Mouse (Mus musculus) gastrocnemius, adult 2 months (tissue): ENCODE data around the gene Sbf2. TPM values are rescaled to one million over a fixed set of nuclear protein-coding genes. Genes with fewer than 3 reads are reported as not detected.

Experiments used
- DNase-seq: peaks from one replicate; pipeline ENCODE4 v3.0.0; 2022
- H3K27ac ChIP-seq: fragments of 200-600 bp; 2 replicates; pipeline ENCODE4 v1.8.1; 2022; ENCODE audit warnings: mild to moderate bottlenecking
- H3K4me3 ChIP-seq: fragments of 200-600 bp; 2 replicates; pipeline ENCODE4 v1.8.1; 2022; ENCODE audit warnings: mild to moderate bottlenecking, moderate library complexity
- CTCF ChIP-seq: fragments of 200-600 bp; IDR thresholded peaks from 2 replicates; pipeline ENCODE4 v1.8.1; 2022; ENCODE audit warnings: antibody characterized with exemption, mild to moderate bottlenecking, moderate library complexity
- intact Hi-C: fragments of 180-260 bp; cut with DNase I; formaldehyde crosslinking; loops from one replicate; pipeline ENCODE4 v1.15.1; 2025
- long read RNA-seq, 2 experiments: library from polyadenylated mRNA; stranded (forward); transcript quantifications; one replicate each; pipeline ENCODE4 v2.0.0; 2021
- total RNA-seq, 2 experiments: library from RNA; stranded (reverse); gene quantifications; 2 replicates each; pipeline ENCODE4 v1.2.3; 2021

Sbf2 gene
- total RNA-seq: 10 to 100 TPM; 11.2 to 14.8 TPM
- long read RNA-seq, experiment 1, full-length matches to known transcripts: 3 of 9 reads
- long read RNA-seq, experiment 1, partial matches to known transcripts: 1 of 9 reads
- long read RNA-seq, experiment 1, other reads (novel, unspliced or antisense): 5 of 9 reads
- long read RNA-seq, experiment 2, partial matches to known transcripts: 2 of 4 reads
- long read RNA-seq, experiment 2, other reads (novel, unspliced or antisense): 2 of 4 reads

DNA sequence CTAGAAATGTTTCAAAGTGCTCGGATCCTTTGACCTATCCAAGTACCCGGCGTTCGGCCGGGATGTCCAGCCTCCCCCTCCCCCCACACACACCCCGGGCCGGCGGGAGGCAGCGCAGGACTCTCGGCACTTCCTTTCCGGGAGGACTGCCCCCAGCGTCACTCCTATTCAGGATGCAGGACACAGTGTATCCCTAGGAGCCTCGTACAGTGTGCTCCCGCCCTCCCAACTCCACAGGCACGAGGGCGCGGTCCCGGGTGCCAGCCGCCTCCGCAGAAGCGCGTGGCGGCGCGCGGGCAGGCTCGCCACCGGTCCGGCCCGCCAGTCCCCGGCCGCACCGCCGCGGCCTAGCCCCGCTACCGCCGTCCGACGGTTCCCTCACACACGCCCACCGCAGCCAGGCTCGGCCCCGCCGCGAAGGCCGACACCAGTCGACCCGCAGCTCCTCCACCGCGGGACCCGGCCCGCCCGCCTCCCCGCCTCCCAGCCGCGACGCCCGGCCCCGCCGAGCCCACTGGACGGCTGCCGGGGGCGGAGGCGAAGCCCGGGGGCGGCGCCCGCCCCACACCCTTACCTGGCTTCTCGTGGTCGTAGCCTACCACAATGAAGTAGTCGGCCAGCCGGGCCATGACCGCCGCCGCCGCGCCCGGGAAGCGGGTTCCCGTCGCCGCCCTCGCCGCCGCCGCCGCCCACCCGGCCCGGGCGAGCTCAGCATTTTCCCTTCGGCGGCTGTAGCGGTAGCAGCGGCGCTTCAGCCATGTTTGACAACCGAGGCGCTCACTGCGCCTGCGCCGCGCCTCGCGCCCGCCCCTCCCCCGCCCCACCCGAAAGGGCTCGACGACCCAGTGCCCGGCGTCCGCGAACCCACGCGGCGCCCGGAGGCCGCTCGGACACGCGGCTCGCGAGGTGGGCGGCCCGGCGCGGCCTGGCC is at the start of gene Sbf2:
Gene Sbf2 (minus strand): TSS at position 790 of the 931 bp plus-strand sequence.
- no peak; the same call in 1 of the 2 replicates for TF ChIP-seq CTCF
- intact Hi-C loops: no loop called here
- DNase-seq: peak; percentile 88
- Histone ChIP-seq H3K27ac (peak within 1 kb of the TSS; percentile 91), H3K4me3 (peak within 1 kb of the TSS; percentile 95)

DNA sequence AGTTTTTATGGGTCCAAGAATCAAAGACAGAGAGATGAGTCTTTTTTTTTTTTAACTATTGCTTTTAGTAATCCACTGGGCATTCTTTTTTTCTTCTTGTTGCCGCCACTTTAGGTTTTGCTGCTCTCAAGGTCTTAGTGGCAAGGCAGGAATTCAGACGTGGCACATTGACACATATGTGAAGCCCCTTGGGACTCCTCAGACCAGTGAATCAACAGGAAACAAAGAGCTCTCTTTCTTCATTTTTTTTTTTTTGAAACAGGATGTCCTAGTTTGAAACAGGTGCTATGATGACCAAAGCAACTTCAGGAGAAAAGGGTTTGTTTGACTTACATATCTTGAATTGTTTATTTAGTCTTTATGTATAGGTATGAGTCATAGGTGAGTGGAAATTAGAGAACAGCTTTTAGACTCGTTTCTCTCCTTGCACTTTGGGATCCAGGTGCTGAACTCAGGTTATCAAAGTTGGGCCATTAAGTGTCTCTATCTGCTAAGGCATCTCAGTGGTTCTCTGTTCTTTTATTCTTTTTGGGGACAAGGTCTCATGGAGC is 43.7 kb upstream of the Sbf2 start:
- TF ChIP-seq CTCF: no peak
- H3K4me3 ChIP-seq: no peak overlapping the region
- no peak overlapping the region for H3K27ac ChIP-seq
- no peak for DNase-seq
- intact Hi-C loops: no loop called here

DNA sequence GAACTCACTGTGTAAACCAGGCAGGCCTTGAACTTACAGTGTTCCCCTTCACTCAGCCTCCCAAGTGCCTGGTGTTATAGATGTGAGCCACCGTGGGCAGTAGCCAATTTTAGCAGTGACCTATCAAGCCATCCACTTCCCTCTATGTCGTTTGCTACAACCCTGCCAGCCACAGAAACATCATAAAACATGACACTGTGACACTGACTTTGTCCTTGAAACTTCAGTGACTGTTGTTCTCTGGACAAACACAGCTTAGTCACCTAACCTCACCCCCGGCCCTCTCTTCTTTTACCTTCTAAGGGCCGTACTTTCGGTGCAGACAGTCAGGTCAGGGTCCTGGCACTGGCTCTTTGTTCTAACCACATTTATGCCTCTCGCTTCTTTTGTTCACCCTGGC is 41.2 kb upstream of the Sbf2 start:
- no peak overlapping the region for H3K27ac ChIP-seq
- DNase-seq: no peak
- no peak overlapping the region for H3K4me3 ChIP-seq
- intact Hi-C loops: no loop called here
- TF ChIP-seq CTCF: no peak

DNA sequence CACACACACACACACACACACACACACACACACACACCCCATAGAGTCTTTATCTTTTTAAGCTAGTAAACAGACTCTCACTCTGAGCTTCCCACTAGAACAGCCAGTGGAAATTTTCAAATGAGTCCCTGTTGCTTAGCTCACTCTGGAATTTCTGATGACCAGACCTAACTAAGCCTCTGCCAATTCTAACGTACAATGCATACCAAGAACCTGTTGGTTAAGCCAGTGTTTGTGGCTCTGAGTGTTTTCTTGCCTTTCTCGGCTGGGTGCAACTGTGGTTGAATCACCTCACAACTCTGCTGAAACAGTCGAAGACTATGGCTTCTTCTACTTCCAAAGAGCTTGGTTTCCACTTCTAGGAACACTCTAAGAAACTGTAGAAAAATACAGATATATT is 40.5 kb upstream of the Sbf2 start:
- Histone ChIP-seq H3K4me3 (no peak overlapping the region), H3K27ac (peak overlapping the region; percentile 16; the same call in 1 of the 2 replicates)
- intact Hi-C loops: no loop called here
- no peak for TF ChIP-seq CTCF
- DNase-seq: no peak

GRCm38 (mm10) chr7:110651091-110651490 is 36.4 kb upstream of the Sbf2 start:
- no peak for DNase-seq
- Histone ChIP-seq H3K27ac (no peak overlapping the region), H3K4me3 (no peak overlapping the region)
- intact Hi-C loops: no loop called here
- TF ChIP-seq CTCF: no peak

GRCm38 (mm10) chr7:110650491-110650890 is 35.8 kb upstream of the Sbf2 start:
- no peak overlapping the region for H3K4me3 ChIP-seq
- no peak overlapping the region; the same call in 1 of the 2 replicates for H3K27ac ChIP-seq
- TF ChIP-seq CTCF: no peak
- DNase-seq: no peak
- intact Hi-C loops: no loop called here

GRCm38 (mm10) chr7:110649133-110649987 is 34.6 kb upstream of the Sbf2 start:
- no peak for DNase-seq
- no peak overlapping the region for H3K4me3 ChIP-seq
- peak overlapping the region; percentile 83 for H3K27ac ChIP-seq
- peak; percentile 33 for TF ChIP-seq CTCF
- intact Hi-C loops: loop anchor here (5.0 kb wide), 1 partner anchor 102 kb away; no protein-coding TSS in a partner anchor

DNA sequence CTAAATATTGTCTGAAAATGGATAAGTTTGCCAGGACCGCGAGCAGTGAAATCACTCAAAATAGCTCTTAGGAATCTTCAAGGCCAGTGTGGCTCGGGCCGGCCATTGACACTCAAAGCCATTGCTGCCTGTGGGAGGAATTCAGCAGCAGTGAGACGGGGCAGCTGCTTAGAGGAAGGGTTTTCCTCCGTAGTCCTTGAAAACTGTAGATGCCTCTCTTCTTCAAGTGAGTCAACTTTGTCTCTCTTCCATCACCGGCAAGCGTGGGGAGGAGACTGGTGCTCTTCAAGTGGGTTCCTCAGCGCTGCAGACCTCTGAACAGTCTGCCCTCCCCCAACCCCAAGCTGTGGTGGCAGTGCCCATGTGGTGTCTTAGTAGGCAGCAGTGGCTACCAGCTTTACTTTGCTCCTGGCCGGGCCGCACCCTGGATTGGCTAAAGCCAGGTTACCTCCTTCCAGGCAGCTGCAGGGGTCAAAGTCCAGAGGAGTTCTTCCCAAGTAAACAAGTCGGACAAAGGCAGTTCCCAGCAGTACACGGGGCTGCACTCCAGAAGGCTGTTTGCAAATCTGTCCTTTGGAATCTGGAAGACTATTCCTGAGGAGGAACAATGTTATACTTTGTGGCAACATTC is 33.8 kb upstream of the Sbf2 start:
- peak; percentile 64 for DNase-seq
- peak overlapping the region; percentile 83 for H3K27ac ChIP-seq
- TF ChIP-seq CTCF: no peak
- intact Hi-C loops: loop anchor here (5.0 kb wide), 1 partner anchor 101 kb away; no protein-coding TSS in a partner anchor
- peak overlapping the region; percentile 50 for H3K4me3 ChIP-seq

DNA sequence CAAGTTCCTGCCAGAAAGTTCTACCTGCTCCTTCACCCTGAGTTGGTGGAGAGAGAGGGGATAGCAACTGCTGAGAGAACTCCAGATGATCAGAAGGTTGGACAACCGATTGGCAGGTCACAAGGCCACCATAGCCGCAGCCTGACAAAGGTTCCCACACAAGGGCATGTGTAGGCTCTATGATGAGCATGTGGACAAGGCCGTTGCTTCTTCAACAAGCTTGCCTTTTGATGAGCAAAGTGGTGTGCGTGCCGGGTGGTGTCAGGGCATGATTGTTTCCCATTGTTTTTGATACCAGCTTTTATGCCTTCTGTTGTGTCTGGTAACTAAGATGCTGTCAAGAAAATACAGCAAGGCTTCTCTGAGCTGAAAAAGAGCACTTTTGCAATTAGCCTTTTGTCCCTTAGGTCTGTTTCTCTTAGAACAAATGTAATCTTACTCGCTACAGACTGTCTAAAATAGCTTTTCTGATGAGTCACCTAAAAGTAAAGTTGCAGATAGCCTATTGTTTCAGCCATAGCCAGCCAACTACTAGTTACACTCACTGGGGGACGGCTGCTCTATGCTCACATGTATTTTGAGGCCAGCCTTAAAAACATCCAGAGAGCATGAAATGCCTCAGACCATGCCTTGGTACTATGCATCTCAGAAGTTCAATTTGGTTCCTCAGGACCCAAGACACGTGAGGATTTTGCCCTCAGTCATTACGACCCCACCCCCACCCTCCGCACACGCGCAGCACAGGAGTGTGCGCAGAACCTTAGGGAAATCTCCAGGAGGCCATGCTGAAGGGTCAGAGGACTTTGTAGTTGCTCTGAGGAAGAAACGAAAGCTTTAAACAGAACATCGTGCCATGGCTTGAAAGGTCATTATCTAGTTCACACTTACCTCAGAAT is 33.1 kb upstream of the Sbf2 start:
- Histone ChIP-seq H3K27ac (peak overlapping the region; percentile 83), H3K4me3 (peak overlapping the region; percentile 50)
- TF ChIP-seq CTCF: no peak
- DNase-seq: no peak
- intact Hi-C loops: loop anchor here (5.0 kb wide), 1 partner anchor 101 kb away; no protein-coding TSS in a partner anchor

GRCm38 (mm10) chr7:110646611-110647407 is 32.1 kb upstream of the Sbf2 start:
- no peak for TF ChIP-seq CTCF
- H3K4me3 ChIP-seq: no peak overlapping the region
- no peak for DNase-seq
- intact Hi-C loops: loop anchor here (5.0 kb wide), 1 partner anchor 100 kb away; no protein-coding TSS in a partner anchor
- peak overlapping the region; percentile 83; the same call in 1 of the 2 replicates for H3K27ac ChIP-seq
